Mouse (Mus musculus): Measurements from ENCODE around the gene Pls1.

- TF ChIP-seq CTCF (IDR thresholded peaks at IDR 0.05; ENCODE audit: low read depth) (no peak), EP300 (IDR thresholded peaks at IDR 0.05; ENCODE audit: low read depth) (no peak)
Observed at GRCm38 (mm10) chr9:95834799-95835198, 10.3 kb downstream of the Pls1 start.

Measured in liver, postnatal 0 days (tissue).